Mouse (Mus musculus) cerebellum, adult 2 months (tissue): Measurements from ENCODE around the gene Mtg2.

Experiments used
- CTCF ChIP-seq: fragments of 200-500 bp; IDR thresholded peaks from 2 replicates; pipeline ENCODE4 v1.5.1; 2011; ENCODE audit warnings: low read depth, mild to moderate bottlenecking, control low read depth, low read length, moderate library complexity, borderline replicate concordance; ENCODE audit not compliant: insufficient read depth
- POLR2A ChIP-seq: fragments of 200-500 bp; IDR thresholded peaks from 2 replicates; pipeline ENCODE4 v1.6.1; 2011; ENCODE audit warnings: low read length, control low read depth, borderline replicate concordance; ENCODE audit not compliant: insufficient read depth

GRCm38 (mm10) chr2:180027768-180028167, 42.6 kb upstream of the Mtg2 start:
- TF ChIP-seq CTCF: no peak
- no peak for TF ChIP-seq POLR2A
